Mouse (Mus musculus) limb, embryonic 11.5 days (tissue): ENCODE data around the gene Cpt1a. TPM values are rescaled to one million over a fixed set of nuclear protein-coding genes. Genes with fewer than 3 reads are reported as not detected.

Experiments
- ATAC-seq: fragments of 200-750 bp; cut with Nextera tagmentation; 2 replicates; pipeline ENCODE4 v1.8.0; 2017; ENCODE audit warnings: low read depth; ENCODE audit not compliant: insufficient number of reproducible peaks, low FRiP score, low TSS enrichment
- DNase-seq: peaks from one replicate; pipeline ENCODE4 v3.0.0-alpha.2; 2015; ENCODE audit warnings: low spot score
- H3K27ac ChIP-seq: fragments of 300-500 bp; sonication (generic); replicated peaks from 2 replicates; pipeline ENCODE4 v1.5.1; 2014; ENCODE audit warnings: low read depth, mild to moderate bottlenecking, low read length
- H3K27me3 ChIP-seq: fragments of 300-500 bp; sonication (generic); 2 replicates; pipeline ENCODE4 v1.6.1; 2014; ENCODE audit warnings: mild to moderate bottlenecking, low read length, mixed read lengths; ENCODE audit not compliant: control insufficient read depth, insufficient read depth
- H3K36me3 ChIP-seq: fragments of 300-500 bp; sonication (generic); 2 replicates; pipeline ENCODE4 v1.6.1; 2014; ENCODE audit warnings: mild to moderate bottlenecking, low read length, moderate library complexity, mixed read lengths; ENCODE audit not compliant: control insufficient read depth, insufficient read depth
- H3K4me1 ChIP-seq: fragments of 300-500 bp; sonication (generic); 2 replicates; pipeline ENCODE4 v1.6.1; 2014; ENCODE audit warnings: low read length, mixed read lengths; ENCODE audit not compliant: control insufficient read depth, insufficient read depth
- H3K4me2 ChIP-seq: fragments of 300-500 bp; sonication (generic); 2 replicates; pipeline ENCODE4 v1.6.1; 2014; ENCODE audit warnings: low read depth, mild to moderate bottlenecking, moderate library complexity; ENCODE audit not compliant: severe bottlenecking
- H3K4me3 ChIP-seq: fragments of 300-500 bp; sonication (generic); 2 replicates; pipeline ENCODE4 v1.5.1; 2014; ENCODE audit warnings: low read depth, low read length
- H3K9ac ChIP-seq: fragments of 300-500 bp; sonication (generic); 2 replicates; pipeline ENCODE4 v1.6.1; 2014; ENCODE audit warnings: mild to moderate bottlenecking, low read length
- H3K9me3 ChIP-seq: fragments of 300-500 bp; sonication (generic); 2 replicates; pipeline ENCODE4 v1.6.1; 2016; ENCODE audit warnings: low read length; ENCODE audit not compliant: control insufficient read depth
- WGBS: fragments of 180-500 bp; shearing (Covaris S2); extraction: QIAGEN DNeasy Blood & Tissue Kit; methylation state at CpG from one replicate; pipeline ENCODE4 v1.1.7; 2014; 5-methylcytosine and 5-hydroxymethylcytosine counted together
- polyA plus RNA-seq: library from polyadenylated mRNA; unstranded; fragments of >200 nt; fragmentation: Nextera tagmentation; extraction: Ambion mirVana; gene quantifications from 2 replicates; pipeline ENCODE4 v1.2.1, GENCODE M21; 2014

The Cpt1a gene
- polyA plus RNA-seq, 1 experiment from 2014 or later, result 10.8 TPM

GRCm38 (mm10) chr19:3347784-3348183, 25.6 kb downstream of the Cpt1a start:
- Histone ChIP-seq H3K27ac (no peak overlapping the region), H3K27me3 (no peaks in the 10 kb centered on the region), H3K4me3 (no peak overlapping the region), H3K36me3 (no peaks in the 10 kb centered on the region), H3K4me1 (no peaks in the 10 kb centered on the region), H3K9ac (no peak overlapping the region), H3K4me2 (no peak overlapping the region), H3K9me3 (no peaks in the 10 kb centered on the region; the same call in 1 of the 2 replicates)
- WGBS, result 94% methylated on average over 1 of the region's 1 CpGs
- ATAC-seq, result no peak
- DNase-seq, result no peak

- H3K27ac ChIP-seq, result no peak overlapping the region
- no peak overlapping the region for H3K4me2 ChIP-seq
- no peaks in the 10 kb centered on the region for H3K36me3 ChIP-seq
- ATAC-seq (no peak), DNase-seq (no peak)
- no peaks in the 10 kb centered on the region for H3K4me1 ChIP-seq
- no peak overlapping the region for H3K4me3 ChIP-seq
- no peaks in the 10 kb centered on the region for H3K9me3 ChIP-seq
- 78% methylated on average over 7 of the region's 7 CpGs for WGBS
- no peaks in the 10 kb centered on the region for H3K27me3 ChIP-seq
- H3K9ac ChIP-seq, result no peak overlapping the region
Observed at GRCm38 (mm10) chr19:3353415-3354111, 31.4 kb downstream of the Cpt1a start.

- no peaks in the 10 kb centered on the region for H3K9me3 ChIP-seq
- ATAC-seq (no peak), DNase-seq (peak; percentile 44)
- no peak overlapping the region for H3K27ac ChIP-seq
- H3K4me3 ChIP-seq, result no peak overlapping the region
- H3K27me3 ChIP-seq, result no peaks in the 10 kb centered on the region
- no peak overlapping the region for H3K4me2 ChIP-seq
- no peak overlapping the region for H3K9ac ChIP-seq
- H3K36me3 ChIP-seq, result no peaks in the 10 kb centered on the region
- H3K4me1 ChIP-seq, result no peaks in the 10 kb centered on the region
- WGBS, result 65% methylated on average over 5 of the region's 5 CpGs
Observed at GRCm38 (mm10) chr19:3355096-3355495, 33.0 kb downstream of the Cpt1a start.

GRCm38 (mm10) chr19:3356516-3356915, 34.4 kb downstream of the Cpt1a start:
- H3K36me3 ChIP-seq, result no peaks in the 10 kb centered on the region
- H3K27me3 ChIP-seq, result no peaks in the 10 kb centered on the region
- no peaks in the 10 kb centered on the region for H3K9me3 ChIP-seq
- no peak overlapping the region for H3K27ac ChIP-seq
- 64% methylated on average over 5 of the region's 5 CpGs for WGBS
- H3K4me3 ChIP-seq, result no peak overlapping the region
- DNase-seq (no peak), ATAC-seq (no peak)
- no peak overlapping the region for H3K9ac ChIP-seq
- H3K4me1 ChIP-seq, result no peaks in the 10 kb centered on the region
- no peak overlapping the region for H3K4me2 ChIP-seq

GRCm38 (mm10) chr19:3357620-3358019, 35.5 kb downstream of the Cpt1a start:
- no peak overlapping the region for H3K4me2 ChIP-seq
- no peak overlapping the region for H3K4me3 ChIP-seq
- no peak overlapping the region for H3K27ac ChIP-seq
- ATAC-seq, result no peak
- no peaks in the 10 kb centered on the region for H3K36me3 ChIP-seq
- H3K9me3 ChIP-seq, result no peaks in the 10 kb centered on the region
- H3K27me3 ChIP-seq, result no peaks in the 10 kb centered on the region
- H3K9ac ChIP-seq, result no peak overlapping the region
- no peaks in the 10 kb centered on the region for H3K4me1 ChIP-seq
- no peak for DNase-seq
- WGBS, result 80% methylated on average over 4 of the region's 4 CpGs

- 91% methylated on average over 13 of the region's 13 CpGs for WGBS
Observed at GRCm38 (mm10) chr19:3359841-3360588, 37.9 kb downstream of the Cpt1a start.

GRCm38 (mm10) chr19:3363510-3363909, 41.4 kb downstream of the Cpt1a start:
- DNase-seq, result no peak
- WGBS, result 83% methylated on average over 4 of the region's 4 CpGs
- no peak overlapping the region for H3K9ac ChIP-seq
- no peak overlapping the region for H3K4me2 ChIP-seq
- no peaks in the 10 kb centered on the region for H3K4me1 ChIP-seq
- ATAC-seq, result no peak
- no peak overlapping the region for H3K27ac ChIP-seq
- H3K36me3 ChIP-seq, result no peaks in the 10 kb centered on the region
- no peaks in the 10 kb centered on the region for H3K9me3 ChIP-seq
- H3K27me3 ChIP-seq, result no peaks in the 10 kb centered on the region
- no peak overlapping the region for H3K4me3 ChIP-seq

More at GRCm38 (mm10) chr19:3359841-3360588, 37.9 kb downstream of the Cpt1a start:
- H3K4me1 ChIP-seq, result no peaks in the 10 kb centered on the region
- H3K9ac ChIP-seq, result no peak overlapping the region
- ATAC-seq (no peak), DNase-seq (no peak)
- no peak overlapping the region for H3K4me2 ChIP-seq
- no peak overlapping the region for H3K27ac ChIP-seq
- H3K27me3 ChIP-seq, result no peaks in the 10 kb centered on the region
- no peak overlapping the region for H3K4me3 ChIP-seq
- H3K9me3 ChIP-seq, result no peaks in the 10 kb centered on the region
- H3K36me3 ChIP-seq, result no peaks in the 10 kb centered on the region

- ATAC-seq (no peak), DNase-seq (no peak)
- no peak overlapping the region for H3K27ac ChIP-seq
- 95% methylated on average over 3 of the region's 3 CpGs for WGBS
- H3K9me3 ChIP-seq, result no peaks in the 10 kb centered on the region
- no peaks in the 10 kb centered on the region for H3K4me1 ChIP-seq
- H3K36me3 ChIP-seq, result no peaks in the 10 kb centered on the region
- no peaks in the 10 kb centered on the region for H3K27me3 ChIP-seq
- no peak overlapping the region for H3K4me2 ChIP-seq
- H3K4me3 ChIP-seq, result no peak overlapping the region
- no peak overlapping the region for H3K9ac ChIP-seq
Observed at GRCm38 (mm10) chr19:3365089-3365488, 43.0 kb downstream of the Cpt1a start.
